Mouse (Mus musculus) kidney, adult 2 months (tissue): ENCODE measurements around the gene Tmem54. TPM values are rescaled to one million over a fixed set of nuclear protein-coding genes. Genes with fewer than 3 reads are reported as not detected.

ENCODE experiments used
- DNase-seq: peaks from one replicate; pipeline ENCODE4 v3.0.0; 2021
- H3K27ac ChIP-seq: fragments of 200-500 bp; 2 replicates; pipeline ENCODE4 v1.5.1; 2012; ENCODE audit warnings: low read depth, low read length, control low read depth, inconsistent platforms; ENCODE audit not compliant: insufficient read depth
- H3K27me3 ChIP-seq: fragments of 200-500 bp; replicated peaks from 2 replicates; pipeline ENCODE4 v1.6.1; 2012; ENCODE audit warnings: mild to moderate bottlenecking, moderate library complexity, low read length, inconsistent platforms; ENCODE audit not compliant: control insufficient read depth, insufficient read depth
- H3K36me3 ChIP-seq: fragments of 200-500 bp; 2 replicates; pipeline ENCODE4 v1.6.1; 2012; ENCODE audit warnings: mild to moderate bottlenecking, moderate library complexity, low read length, inconsistent platforms; ENCODE audit not compliant: control insufficient read depth, insufficient read depth
- H3K4me1 ChIP-seq: fragments of 200-500 bp; 2 replicates; pipeline ENCODE4 v1.6.1; 2011; ENCODE audit warnings: low read length; ENCODE audit not compliant: control insufficient read depth, insufficient read depth
- H3K4me3 ChIP-seq: fragments of 200-500 bp; 2 replicates; pipeline ENCODE4 v1.5.1; 2011; ENCODE audit warnings: mild to moderate bottlenecking, low read depth, low read length, control low read depth; ENCODE audit not compliant: insufficient read depth
- CTCF ChIP-seq: fragments of 200-500 bp; conservative IDR thresholded peaks from 2 replicates; pipeline ENCODE4 v1.5.1; 2011; ENCODE audit warnings: low read depth, mild to moderate bottlenecking, control low read depth, low read length, moderate library complexity, mixed read lengths; ENCODE audit not compliant: insufficient read depth, insufficient read length
- POLR2A ChIP-seq: fragments of 200-500 bp; IDR thresholded peaks from one replicate; pipeline ENCODE4 v1.6.1; 2011; ENCODE audit warnings: low read depth, low read length, control low read depth
- WGBS: fragments of 180-500 bp; shearing (Covaris S2); methylation state at CpG from one replicate; pipeline ENCODE4 v1.1.7; 2018; 5-methylcytosine and 5-hydroxymethylcytosine counted together
- polyA plus RNA-seq: library from polyadenylated mRNA; depleted of rRNA; stranded (reverse); fragments of >200 nt; gene quantifications from 2 replicates; pipeline ENCODE4 v1.2.3, GENCODE M21; 2012

The Tmem54 gene
- polyA plus RNA-seq, 1 experiment, result 9.9 TPM

DNA sequence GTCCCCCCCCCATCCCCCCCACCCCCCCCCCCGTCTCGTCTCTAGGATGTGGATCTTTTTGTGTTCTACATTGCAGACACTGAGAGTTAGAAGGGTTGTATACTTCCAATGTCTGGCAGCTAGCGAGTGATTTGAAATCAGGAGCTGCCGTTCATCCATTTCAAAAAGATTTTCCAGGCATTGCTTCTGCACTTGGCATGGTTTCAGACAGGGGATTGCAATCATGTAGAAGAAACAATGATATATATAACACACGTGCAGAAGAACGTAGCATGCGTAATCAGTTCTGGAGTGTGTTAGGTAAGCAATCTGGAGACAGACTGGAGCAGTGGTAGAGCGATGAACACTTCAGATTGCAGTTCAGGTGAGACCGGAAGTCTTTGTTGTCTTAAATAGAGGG is 16.8 kb downstream of the Tmem54 start:
- H3K27me3 ChIP-seq, result peaks cover 3% of the 10 kb centered on the region
- H3K4me3 ChIP-seq, result no peak overlapping the region
- no peaks in the 10 kb centered on the region for H3K36me3 ChIP-seq
- TF ChIP-seq POLR2A (no peak), CTCF (no peak)
- 35% methylated on average over 9 of the region's 9 CpGs for WGBS
- H3K27ac ChIP-seq, result no peak overlapping the region
- DNase-seq, result no peak
- H3K4me1 ChIP-seq, result no peaks in the 10 kb centered on the region

DNA sequence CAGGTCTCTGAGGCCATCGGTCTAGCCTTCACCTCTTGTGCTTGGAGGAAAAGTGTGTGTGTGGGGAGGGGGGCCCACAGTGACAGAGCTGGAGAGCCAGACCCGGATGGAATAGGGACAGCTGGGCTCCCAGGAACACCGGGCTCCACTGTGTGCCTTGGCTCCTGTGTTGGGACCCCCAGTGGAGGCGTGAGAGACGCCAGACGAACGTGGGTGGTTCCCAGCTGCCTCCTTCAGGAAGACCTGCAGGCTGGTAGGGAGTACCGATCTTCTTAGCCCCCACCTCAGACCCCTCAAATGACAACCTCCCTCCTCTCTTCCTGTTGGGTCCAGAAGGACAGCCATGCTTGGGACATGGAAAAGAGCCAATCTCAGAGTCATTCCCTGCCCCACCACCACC is 17.4 kb downstream of the Tmem54 start:
- TF ChIP-seq POLR2A (no peak), CTCF (no peak)
- Histone ChIP-seq H3K4me1 (no peaks in the 10 kb centered on the region), H3K27me3 (peaks cover 3% of the 10 kb centered on the region), H3K4me3 (no peak overlapping the region), H3K27ac (no peak overlapping the region), H3K36me3 (no peaks in the 10 kb centered on the region)
- DNase-seq, result no peak
- 33% methylated on average over 8 of the region's 8 CpGs for WGBS

DNA sequence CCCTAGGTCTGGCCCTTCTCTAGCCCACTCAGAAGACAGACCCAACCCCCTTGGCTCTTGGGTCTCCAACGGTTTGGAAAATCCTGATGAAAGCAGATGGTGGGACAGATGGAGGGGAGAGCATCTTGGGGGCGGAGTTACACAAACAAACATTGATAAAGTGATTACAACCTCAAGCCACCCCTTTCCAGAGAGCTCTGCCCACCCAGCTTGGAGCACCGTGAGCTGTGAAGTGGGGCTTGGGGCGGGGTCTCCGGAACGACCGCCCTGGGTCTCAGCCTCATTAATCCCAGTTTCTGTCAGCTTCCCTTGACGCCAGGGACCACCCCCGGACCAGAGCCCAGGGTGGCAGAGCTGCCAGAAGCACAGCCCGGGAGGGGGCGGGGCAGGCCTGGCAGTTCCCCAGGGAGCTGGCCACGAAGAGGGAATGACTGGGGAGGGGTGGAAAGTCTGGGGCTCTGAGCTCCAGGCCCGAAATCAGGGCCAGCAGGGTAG is 19.4 kb downstream of the Tmem54 start:
- WGBS, result 9% methylated on average over 13 of the region's 13 CpGs
- TF ChIP-seq CTCF (no peak), POLR2A (no peak)
- no peaks in the 10 kb centered on the region for H3K36me3 ChIP-seq
- no peak overlapping the region for H3K4me3 ChIP-seq
- peaks cover 3% of the 10 kb centered on the region for H3K27me3 ChIP-seq
- no peak for DNase-seq
- no peak overlapping the region for H3K27ac ChIP-seq
- no peaks in the 10 kb centered on the region for H3K4me1 ChIP-seq

DNA sequence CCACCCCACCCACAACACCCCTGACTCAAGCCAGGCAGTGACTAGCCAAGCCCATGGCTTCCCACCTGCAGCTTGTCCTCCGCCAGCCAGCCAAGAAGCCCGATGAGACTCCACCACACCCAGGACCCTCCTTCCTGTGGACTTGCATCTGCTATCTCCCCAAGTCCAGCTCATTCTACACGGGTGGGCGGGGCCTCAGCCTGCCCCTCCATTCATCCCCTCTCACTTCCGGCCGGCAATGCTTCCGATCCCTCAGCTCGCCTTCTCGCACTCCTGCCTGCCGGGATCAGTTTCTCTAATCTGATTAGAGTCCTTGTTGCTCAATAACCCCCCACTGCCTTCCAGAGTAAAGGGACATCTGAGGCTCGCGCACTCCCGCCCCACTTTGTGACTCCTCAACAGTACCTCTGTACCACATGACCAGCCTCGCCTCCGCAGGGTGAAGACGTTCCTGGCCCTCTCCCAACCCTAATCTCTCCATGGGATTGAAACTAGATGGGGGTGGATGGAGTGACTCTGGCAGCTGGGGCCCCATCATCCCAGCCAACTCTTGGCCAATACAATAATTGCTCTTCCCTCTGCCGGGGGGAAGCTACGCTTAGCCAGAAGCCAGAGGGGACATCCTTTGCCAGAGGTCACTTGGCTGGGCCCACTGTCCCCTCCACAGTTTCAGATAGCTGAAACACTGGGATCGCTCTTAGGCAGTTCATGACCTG is 20.5 kb downstream of the Tmem54 start:
- Histone ChIP-seq H3K4me1 (no peaks in the 10 kb centered on the region), H3K4me3 (no peak overlapping the region), H3K27ac (no peak overlapping the region), H3K27me3 (no peaks in the 10 kb centered on the region; the same call in 1 of the 2 replicates), H3K36me3 (no peaks in the 10 kb centered on the region)
- TF ChIP-seq POLR2A (no peak), CTCF (no peak)
- peak; percentile 32 for DNase-seq
- WGBS, result 30% methylated on average over 19 of the region's 19 CpGs

DNA sequence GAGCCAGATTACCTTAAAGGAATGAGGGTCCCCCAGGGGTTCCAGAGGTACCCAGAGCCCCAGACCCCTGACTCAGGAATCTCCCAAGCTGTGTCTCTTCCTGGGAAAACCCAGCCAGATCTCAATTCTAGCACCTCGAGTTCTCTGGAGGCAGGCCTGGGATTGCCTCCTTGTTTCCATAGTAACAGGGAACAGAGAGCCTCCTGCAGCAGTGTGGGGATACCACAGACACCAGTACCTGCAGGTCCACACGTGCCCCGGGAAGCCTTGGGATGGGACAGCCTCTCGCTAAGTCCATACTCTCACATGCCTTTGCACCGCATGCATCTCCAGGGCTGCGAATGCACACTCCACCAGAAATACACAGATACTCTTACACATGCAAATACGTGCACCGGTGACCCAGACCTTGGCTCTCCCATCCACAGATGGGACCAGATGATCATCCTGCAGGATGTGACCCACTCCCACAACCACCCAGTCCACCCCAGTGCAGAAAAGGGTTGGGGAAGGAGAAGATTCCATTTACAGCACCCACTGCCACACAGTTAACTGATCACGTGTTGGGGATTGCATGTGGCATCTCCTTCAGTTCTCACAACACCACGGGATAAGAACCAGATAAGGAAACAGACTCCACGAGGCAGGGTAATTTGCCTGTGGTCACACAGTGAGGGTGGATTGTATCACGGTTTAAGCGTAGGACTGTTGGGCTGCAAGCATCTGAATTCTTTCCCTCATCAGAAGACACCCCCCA is 23.4 kb downstream of the Tmem54 start:
- TF ChIP-seq POLR2A (no peak), CTCF (no peak)

DNA sequence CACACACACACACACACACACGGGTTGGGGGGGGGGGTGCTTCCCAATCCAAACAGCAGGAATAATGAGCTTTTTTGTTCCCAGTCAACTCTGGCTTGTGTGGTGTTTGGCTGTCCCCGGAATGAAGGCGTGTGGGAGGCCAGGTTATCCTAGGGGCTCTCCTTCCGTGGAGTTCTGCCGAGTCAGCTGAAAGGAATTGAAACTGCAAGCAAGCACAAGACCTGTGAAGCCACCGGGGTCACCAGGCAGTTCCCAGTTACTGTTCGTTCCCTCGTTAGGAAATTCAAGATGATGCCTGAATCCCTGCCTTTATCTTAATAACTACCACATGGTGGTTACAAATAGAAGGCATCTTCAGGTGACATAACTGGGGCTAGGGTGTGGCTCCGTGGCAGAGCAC is 24.0 kb downstream of the Tmem54 start:
- Histone ChIP-seq H3K27me3 (no peaks in the 10 kb centered on the region), H3K36me3 (no peaks in the 10 kb centered on the region), H3K27ac (no peak overlapping the region), H3K4me1 (no peaks in the 10 kb centered on the region), H3K4me3 (no peak overlapping the region)
- 20% methylated on average over 9 of the region's 9 CpGs for WGBS
- TF ChIP-seq POLR2A (no peak), CTCF (no peak)
- no peak for DNase-seq

More for the DNA sequence above, 23.4 kb downstream of the Tmem54 start:
- Histone ChIP-seq H3K4me3 (no peak overlapping the region), H3K27ac (no peak overlapping the region), H3K4me1 (no peaks in the 10 kb centered on the region), H3K27me3 (no peaks in the 10 kb centered on the region), H3K36me3 (no peaks in the 10 kb centered on the region)
- no peak for DNase-seq
- WGBS, result 59% methylated on average over 13 of the region's 13 CpGs

DNA sequence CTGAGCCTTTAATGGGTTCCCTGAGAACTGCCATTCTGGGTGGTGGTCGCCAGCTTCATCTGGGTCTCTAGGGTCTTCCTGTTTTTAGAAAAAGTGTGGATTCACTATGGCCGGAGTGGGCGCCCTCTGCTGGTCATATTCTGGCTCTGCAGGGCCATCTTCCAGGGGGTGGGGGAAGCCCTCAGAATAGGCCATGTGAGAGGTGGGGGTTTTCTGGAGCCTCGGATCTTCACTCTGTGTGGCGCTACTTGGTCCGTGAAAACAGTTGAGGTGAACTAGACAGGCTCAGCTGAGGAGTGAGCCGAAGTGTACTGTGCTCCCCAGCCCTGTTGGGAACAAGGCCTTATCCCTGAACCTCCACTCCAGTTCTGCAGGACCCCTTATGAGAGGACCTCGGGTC is 24.8 kb downstream of the Tmem54 start:
- H3K27ac ChIP-seq, result no peak overlapping the region
- no peaks in the 10 kb centered on the region for H3K36me3 ChIP-seq
- no peak for DNase-seq
- H3K27me3 ChIP-seq, result no peaks in the 10 kb centered on the region
- WGBS, result 7% methylated on average over 8 of the region's 8 CpGs
- no peak overlapping the region; the same call in 1 of the 2 replicates for H3K4me3 ChIP-seq
- no peaks in the 10 kb centered on the region for H3K4me1 ChIP-seq
- TF ChIP-seq POLR2A (no peak), CTCF (peak; percentile 65)
